In the genomic region with DNA sequence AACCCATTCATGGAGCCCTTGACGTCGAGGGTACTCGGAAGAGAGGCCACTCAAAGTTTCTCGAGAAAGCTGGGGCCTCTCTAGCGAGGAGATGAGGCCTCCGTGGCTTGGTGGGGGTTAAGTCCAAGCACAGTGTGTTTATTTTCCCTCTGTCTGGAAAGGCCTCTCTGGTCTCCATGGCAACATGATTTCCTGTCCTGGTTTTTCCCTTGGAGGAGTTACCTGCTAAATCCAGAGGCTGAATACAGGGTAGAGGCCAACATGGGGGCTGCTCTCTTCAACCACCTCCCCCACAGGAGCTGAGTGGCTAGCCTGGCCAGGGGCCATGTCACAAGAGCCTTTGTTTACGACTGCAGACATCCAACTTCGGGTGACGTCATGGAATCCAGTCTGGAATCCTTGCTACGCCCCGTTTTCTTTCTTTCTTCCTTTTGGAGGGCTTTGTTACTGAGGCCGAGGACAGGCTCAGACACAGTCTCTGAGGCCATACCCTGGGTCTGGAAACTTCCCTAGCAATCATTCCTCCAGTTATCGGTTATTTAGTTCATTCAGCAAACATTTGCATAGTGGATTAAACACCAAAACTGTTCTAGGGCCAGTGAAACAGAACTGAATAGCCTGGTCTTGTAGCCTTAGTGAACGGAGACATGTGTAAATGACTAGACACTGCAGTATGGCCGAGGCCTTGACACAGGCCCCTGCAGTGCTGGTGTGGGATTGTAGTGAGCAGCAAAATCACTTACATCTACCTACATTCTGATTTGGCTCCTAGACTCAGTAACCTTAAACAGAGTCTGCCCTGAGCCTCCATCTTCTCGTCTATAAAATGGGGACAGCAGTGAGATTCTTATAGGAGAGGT, we compare ENCODE assay signal across 9 mouse cellular contexts. TPM values are rescaled to one million over a fixed set of nuclear protein-coding genes. Genes with fewer than 3 reads are reported as not detected.
DNase-seq lines count a peak whose midpoint lies in the region; ATAC-seq and TF ChIP-seq lines count a peak whose summit lies in the region.
"Had no signal": no experiment of that assay in that cellular context is flagged by ENCODE, and none has a peak within 500 bp of the region (broad histone marks: within the 10 kb centered on the region; RNA-seq: fewer than 3 reads in every experiment).

No protein-coding gene starts in this region.

- ATAC-seq in frontal cortex, adult (ENCODE audit: low TSS enrichment) = peak; percentile 95
- ATAC-seq in lung, embryonic 14.5 days (ENCODE audit: insufficient read depth) = peak; percentile 95
- ATAC-seq in granulocyte monocyte progenitor cell, adult 5-6 weeks (replicated peaks; ENCODE audit: poor library complexity, severe bottlenecking) = no peak

- DNase-seq in 3134 (ENCODE audit: extremely low read depth, insufficient read length, low spot score) = peak; percentile 68
- DNase-seq in hindbrain, embryonic 10.5 days (ENCODE audit: low spot score) = peak; percentile 85
- peak; percentile 54 to 64 for DNase-seq in layer of hippocampus, postnatal 10 days (ENCODE audit: low spot score in 2 of 2)
- DNase-seq in lung, embryonic 14.5 days = peak; percentile 97
- DNase-seq in retina, embryonic 14.5 days (ENCODE audit: low spot score) = peak; percentile 82

- peak overlapping the region; percentile 33 for H3K4me2 ChIP-seq in lung, embryonic 14.5 days

- 28% methylated on average over 16 of the region's 16 CpGs for WGBS in hindbrain, embryonic 10.5 days
- 7% methylated on average over 16 of the region's 16 CpGs for WGBS in lung, embryonic 14.5 days

- TF ChIP-seq CTCF in lung, embryonic 14.5 days (IDR thresholded peaks at IDR 0.05; ENCODE audit: low read depth) = no peak

- H3K9me3 ChIP-seq in hindbrain, embryonic 10.5 days = no peaks in the 10 kb centered on the region
- no peaks in the 10 kb centered on the region for H3K9me3 ChIP-seq in lung, embryonic 14.5 days (ENCODE audit: low read depth, low read length)

- no peaks in the 10 kb centered on the region for H3K36me3 ChIP-seq in hindbrain, embryonic 10.5 days
- no peaks in the 10 kb centered on the region for H3K36me3 ChIP-seq in lung, embryonic 14.5 days (ENCODE audit: insufficient read depth)

- peaks cover 10% of the 10 kb centered on the region; the same call in 1 of the 2 replicates for H3K4me1 ChIP-seq in brown adipose tissue, adult 24 weeks (ENCODE audit: control insufficient read depth, insufficient read depth, insufficient read length, low read length)
- peaks cover 19% of the 10 kb centered on the region for H3K4me1 ChIP-seq in hindbrain, embryonic 10.5 days (replicated peaks)
- H3K4me1 ChIP-seq in lung, embryonic 14.5 days (ENCODE audit: insufficient read depth) = peaks cover 10% of the 10 kb centered on the region

- peak overlapping the region; percentile 61 for H3K27ac ChIP-seq in brown adipose tissue, adult 24 weeks (replicated peaks; ENCODE audit: low read depth, low read length)
- H3K27ac ChIP-seq in hindbrain, embryonic 10.5 days = peak overlapping the region; percentile 90
- H3K27ac ChIP-seq in lung, embryonic 14.5 days (ENCODE audit: low read depth) = peak overlapping the region; percentile 99

- H3K4me3 ChIP-seq in brown adipose tissue, adult 24 weeks (ENCODE audit: insufficient read depth, low read depth, low read length) = no peak overlapping the region
- peak overlapping the region; percentile 3 for H3K4me3 ChIP-seq in hindbrain, embryonic 10.5 days
- no peak overlapping the region for H3K4me3 ChIP-seq in lung, embryonic 14.5 days (ENCODE audit: low read depth, low read length)

- H3K9ac ChIP-seq in lung, embryonic 14.5 days = peak overlapping the region; percentile 33; the same call in 1 of the 2 replicates

- H3K27me3 ChIP-seq in hindbrain, embryonic 10.5 days (ENCODE audit: insufficient read depth, poor library complexity, severe bottlenecking) = no peaks in the 10 kb centered on the region
- no peaks in the 10 kb centered on the region for H3K27me3 ChIP-seq in lung, embryonic 14.5 days (ENCODE audit: insufficient read depth, low read length)
- H3K27me3 ChIP-seq: CH12.LX had no signal

RNA-seq across cellular contexts. Expression of a gene that starts 25.6 kb away (rescaled TPM):
- polyA plus RNA-seq in brown adipose tissue, adult 24 weeks (2012; ENCODE audit: insufficient read depth, insufficient read length, missing spikeins) = 19.8 and 21.2 TPM in 2 replicates
- 51.5 and 58.1 TPM in 2 replicates for polyA plus RNA-seq in hindbrain, embryonic 10.5 days (2016; fragmentation: Nextera tagmentation; extraction: Ambion mirVana)
- 10 to 100 TPM; 58.4 to 58.8 TPM for total RNA-seq in layer of hippocampus, postnatal 10 days (2021)
- 47.6 and 48.3 TPM in 2 replicates for polyA plus RNA-seq in lung, embryonic 14.5 days (2014; fragmentation: Nextera tagmentation; extraction: Ambion mirVana)
- total RNA-seq in granulocyte monocyte progenitor cell, adult 5-6 weeks (2014; fragmentation: Nextera tagmentation) = 26.8 and 33.8 TPM in 2 replicates
- 24.9 and 31.8 TPM in 2 replicates for total RNA-seq in granulocyte monocyte progenitor cell, adult 5-6 weeks (2017)
